Mouse (Mus musculus): ENCODE data around the gene Samsn1.

The Samsn1 gene

GRCm38 (mm10) chr16:75930222-75930553 lies 91.9 kb downstream of the Samsn1 start:
- no peak for DNase-seq

- peak in 1 of 2 experiments; percentile 2 for DNase-seq
Measured at GRCm38 (mm10) chr16:75929536-75930221, 92.4 kb downstream of the Samsn1 start.

DNA sequence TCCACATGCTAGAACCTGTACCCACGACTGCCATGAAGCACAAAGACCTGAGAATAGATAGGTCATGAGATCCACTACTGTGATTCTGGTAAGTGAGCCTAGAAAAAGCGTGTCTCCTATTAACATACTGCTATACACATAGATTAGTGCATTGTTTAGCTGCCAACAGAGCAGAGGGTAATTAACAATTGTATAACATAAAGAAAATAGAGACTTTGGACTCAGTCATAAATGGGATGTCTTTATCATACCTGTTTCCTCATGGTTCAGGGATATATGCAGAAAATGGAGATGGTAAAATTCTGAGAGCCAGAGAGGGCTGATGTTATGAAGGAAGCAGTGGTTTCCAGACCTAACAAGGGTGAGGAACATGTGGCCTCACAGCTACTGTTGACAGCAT lies 95.6 kb downstream of the Samsn1 start:
- DNase-seq = no peak

DNA sequence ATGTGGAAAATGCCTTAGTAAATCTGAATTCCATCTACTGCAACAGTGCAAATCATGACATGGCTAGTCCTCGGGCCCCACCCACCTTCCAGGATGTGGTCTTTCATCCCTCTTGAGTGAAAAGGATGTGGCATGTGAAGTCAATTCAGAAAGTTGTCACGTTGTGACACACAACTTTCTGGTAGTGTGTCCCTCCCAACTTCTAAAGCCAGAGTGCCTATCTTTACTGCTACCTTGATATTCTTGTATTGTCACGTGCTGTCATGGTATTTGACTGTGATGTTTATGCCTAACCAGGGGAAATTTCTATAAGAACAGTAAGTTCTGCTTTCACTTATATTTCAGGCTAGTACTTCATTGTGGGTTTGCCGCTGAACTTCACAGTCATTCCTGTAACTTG lies 101.2 kb downstream of the Samsn1 start:
- DNase-seq = no peak

- DNase-seq = no peak
Measured at GRCm38 (mm10) chr16:75919298-75919697, 102.8 kb downstream of the Samsn1 start.

GRCm38 (mm10) chr16:75917712-75918111 lies 104.4 kb downstream of the Samsn1 start:
- no peak for DNase-seq

DNA sequence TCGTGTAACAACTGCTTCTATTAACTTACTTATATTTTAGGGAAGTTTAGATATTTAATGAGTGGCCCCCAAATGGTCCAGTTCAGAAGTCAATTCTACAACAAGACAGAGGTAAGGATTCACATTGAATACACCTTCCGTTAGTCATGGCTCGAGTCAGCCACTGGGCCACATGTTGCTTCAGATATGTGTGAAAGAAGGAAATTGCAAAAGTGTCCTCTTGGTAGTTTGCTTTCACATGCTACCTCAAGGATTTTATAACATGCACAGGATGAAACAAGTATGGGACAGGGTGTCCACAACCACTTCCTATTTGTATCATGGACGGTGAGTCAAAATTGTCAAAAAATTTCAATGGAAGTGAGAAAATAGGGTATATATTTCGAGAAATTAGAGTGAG lies 110.0 kb downstream of the Samsn1 start:
- no peak for DNase-seq

GRCm38 (mm10) chr16:75908635-75909494 lies 113.2 kb downstream of the Samsn1 start:
- DNase-seq = no peak

GRCm38 (mm10) chr16:75906790-75907189 lies 115.3 kb downstream of the Samsn1 start:
- DNase-seq = no peak

DNA sequence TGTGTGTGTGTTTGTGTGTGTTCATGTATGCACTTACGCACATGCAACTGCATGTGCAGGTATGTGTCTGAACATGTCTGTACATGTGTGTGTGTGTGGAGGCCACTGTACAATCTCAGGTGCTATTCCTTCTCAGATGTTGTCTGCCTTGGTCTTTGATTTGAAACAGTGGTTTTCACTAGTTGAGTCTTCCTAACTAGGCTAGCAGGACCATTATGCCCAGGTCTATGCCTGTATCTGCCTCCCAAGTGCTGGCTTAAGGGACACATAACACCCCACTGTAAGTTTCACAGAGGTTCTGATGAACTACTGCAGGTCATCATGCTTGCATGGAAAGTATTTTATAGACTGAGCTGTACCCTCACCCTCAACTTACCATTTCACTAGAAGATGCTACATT lies 115.8 kb downstream of the Samsn1 start:
- no peak for DNase-seq

DNA sequence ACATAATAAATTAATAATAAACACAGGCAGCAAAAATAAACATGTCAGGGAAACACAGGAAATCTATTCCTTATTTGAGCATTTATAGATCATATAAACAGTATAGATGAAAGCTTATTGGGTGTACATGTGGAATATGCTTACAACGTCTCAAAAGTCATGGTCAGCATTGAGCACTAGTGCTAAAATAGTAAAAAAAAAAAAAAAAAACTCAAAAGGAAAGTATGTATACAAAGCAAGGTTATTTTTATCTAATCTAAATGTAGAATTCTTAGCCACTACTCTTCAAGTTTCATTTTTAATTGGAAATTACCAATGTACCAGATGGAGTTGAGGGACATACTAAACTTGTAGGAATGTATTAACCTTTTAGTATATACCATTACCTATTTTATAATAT lies 116.8 kb downstream of the Samsn1 start:
- DNase-seq = no peak

GRCm38 (mm10) chr16:75904072-75904471 lies 118.0 kb downstream of the Samsn1 start:
- no peak for DNase-seq

DNA sequence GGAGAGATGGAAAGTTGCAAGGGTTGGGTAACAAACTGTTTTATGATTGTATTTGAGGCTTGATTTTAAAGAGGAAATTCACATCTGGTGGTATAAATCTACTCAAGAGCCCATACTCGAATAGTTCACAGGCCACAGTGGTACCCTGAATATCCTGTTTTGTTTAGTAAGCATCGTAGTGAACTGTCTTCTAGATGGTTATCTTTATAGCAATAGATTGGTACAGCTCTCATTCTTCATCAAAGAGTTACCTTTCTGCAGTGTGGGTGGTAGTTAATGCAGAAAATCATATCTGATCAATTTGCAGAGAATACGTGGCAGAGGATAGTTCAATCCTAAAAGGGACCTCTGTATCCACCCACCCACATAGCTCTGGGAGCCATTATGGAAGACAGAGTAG lies 119.1 kb downstream of the Samsn1 start:
- no peak for DNase-seq

GRCm38 (mm10) chr16:75899885-75900620 lies 122.0 kb downstream of the Samsn1 start:
- DNase-seq = no peak

- DNase-seq = no peak
Measured at GRCm38 (mm10) chr16:75897828-75898367, 124.2 kb downstream of the Samsn1 start.

- no peak for DNase-seq
Measured at GRCm38 (mm10) chr16:75894263-75894901, 127.7 kb downstream of the Samsn1 start.

- no peak for DNase-seq
Measured at GRCm38 (mm10) chr16:75893470-75893869, 128.6 kb downstream of the Samsn1 start.

DNA sequence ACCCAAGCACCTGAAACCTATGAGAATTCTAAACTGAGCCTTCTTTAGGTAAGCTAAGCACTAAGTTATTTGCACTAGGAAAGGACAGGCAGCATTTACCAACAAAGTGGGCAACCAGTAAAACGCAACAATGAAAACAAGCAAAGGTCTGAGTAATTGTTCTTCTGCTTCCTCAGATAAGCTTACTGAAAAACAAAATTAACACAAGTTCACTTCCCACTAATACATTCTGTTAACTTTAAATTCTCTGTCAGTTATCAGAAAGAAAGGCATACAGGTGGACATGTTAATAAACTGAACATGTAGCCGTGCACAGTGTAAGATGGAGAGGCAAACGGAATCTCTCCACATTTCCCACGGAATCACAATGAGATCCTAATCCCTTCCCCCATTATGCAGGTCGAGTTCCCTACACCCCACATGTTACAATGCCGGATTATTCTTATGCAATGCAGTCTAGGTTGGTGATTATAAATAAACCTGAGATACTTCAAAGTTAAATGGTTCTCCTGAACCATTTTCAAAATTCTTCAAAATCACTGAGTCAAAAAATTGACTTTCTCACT lies 132.9 kb downstream of the Samsn1 start:
- no peak for DNase-seq

DNA sequence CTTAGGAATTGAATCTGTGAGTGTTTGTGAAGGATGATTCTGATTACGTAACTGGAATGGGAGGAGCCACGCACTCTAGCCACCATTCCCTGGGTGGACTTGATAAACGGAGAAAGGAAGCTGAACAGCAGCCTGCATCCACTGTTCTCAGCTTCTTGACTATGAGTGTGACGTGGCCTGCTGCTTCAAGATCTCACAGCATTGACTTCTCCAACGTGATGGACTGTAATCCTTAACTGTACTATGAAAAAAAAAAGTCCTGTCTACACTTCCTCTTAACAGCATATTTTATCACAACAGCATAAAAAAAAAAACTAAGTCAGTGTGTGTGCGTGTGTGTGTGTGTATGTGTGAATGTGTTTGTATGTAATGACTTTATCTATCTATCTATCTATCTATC lies 134.9 kb downstream of the Samsn1 start:
- no peak for DNase-seq

GRCm38 (mm10) chr16:75878885-75879284 lies 143.2 kb downstream of the Samsn1 start:
- DNase-seq = no peak

GRCm38 (mm10) chr16:75877170-75877569 lies 144.9 kb downstream of the Samsn1 start:
- no peak for DNase-seq

DNA sequence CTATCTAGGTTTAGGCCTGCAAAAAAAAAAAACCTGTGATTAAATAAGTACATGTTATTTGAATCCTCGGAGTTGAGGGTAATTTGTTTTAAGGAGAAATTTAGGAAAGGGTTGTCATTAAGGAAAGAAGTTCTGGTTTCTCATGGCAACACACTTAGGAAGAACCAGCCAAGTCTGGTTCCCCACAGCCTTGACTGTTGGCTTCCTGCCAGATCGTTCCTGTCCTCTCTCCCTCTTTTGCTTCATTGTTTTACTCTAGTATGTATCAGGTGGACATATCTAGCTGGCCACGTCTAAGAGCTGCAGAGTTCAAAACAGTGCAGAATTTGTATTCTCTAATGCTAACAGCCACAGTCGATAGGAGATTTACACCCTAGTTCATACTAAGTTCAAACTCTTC lies 146.2 kb downstream of the Samsn1 start:
- DNase-seq = peak in 1 of 2 experiments; percentile 30

GRCm38 (mm10) chr16:75874508-75874907 lies 147.6 kb downstream of the Samsn1 start:
- no peak for DNase-seq
